ENCODE assay signal across 18 mouse cellular contexts in genomic region chr2:137758389-137758788, GRCm38 (mm10).
"Had no signal": no experiment of that assay in that cellular context is flagged by ENCODE, and none has a peak within 500 bp of the region (broad histone marks: within the 10 kb centered on the region; RNA-seq: fewer than 3 reads in every experiment).

No protein-coding gene starts in this region.

- H3K27ac ChIP-seq: liver, embryonic 15.5 days; lung, embryonic 15.5 days; macrophage; midbrain, embryonic 15.5 days had no signal

- ATAC-seq: liver, postnatal 0 days; midbrain, embryonic 15.5 days had no signal

- H3K4me3 ChIP-seq: liver, embryonic 15.5 days; lung, embryonic 15.5 days; megakaryocyte, embryonic 14.5 days; midbrain, embryonic 15.5 days had no signal

- H3K4me2 ChIP-seq: liver, embryonic 15.5 days; midbrain, embryonic 11.5 days; midbrain, embryonic 15.5 days had no signal

- DNase-seq: liver, postnatal 0 days; lung, adult 2 months; lung, postnatal 14 days; lung, postnatal 36 days; retina, postnatal 1 day; right cerebral cortex, adult 18-20 months; right cerebral cortex, postnatal 25 days; right cerebral cortex, postnatal 4 days; spleen, adult 18-20 months; thymus, adult 18-20 months; thymus, postnatal 14 days; thymus, postnatal 36 days had no signal

- H3K27me3 ChIP-seq: liver, embryonic 15.5 days; lung, embryonic 15.5 days; megakaryocyte, embryonic 14.5 days; midbrain, embryonic 15.5 days had no signal

- H3K9ac ChIP-seq: liver, embryonic 15.5 days; liver, postnatal 0 days; lung, embryonic 15.5 days; midbrain, embryonic 15.5 days had no signal

- H3K9me3 ChIP-seq: liver, embryonic 15.5 days; lung, embryonic 15.5 days; midbrain, embryonic 15.5 days had no signal

- H3K36me3 ChIP-seq: liver, embryonic 15.5 days; lung, embryonic 15.5 days; midbrain, embryonic 15.5 days had no signal

- H3K4me1 ChIP-seq: liver, embryonic 15.5 days; megakaryocyte, embryonic 14.5 days; midbrain, embryonic 15.5 days had no signal
